Mouse (Mus musculus) heart, embryonic 14.5 days (tissue): ENCODE measurements around the gene Ntng2. TPM values are rescaled to one million over a fixed set of nuclear protein-coding genes. Genes with fewer than 3 reads are reported as not detected.

Experiments
- ATAC-seq: fragments of 200-750 bp; cut with Nextera tagmentation; 2 replicates; pipeline ENCODE4 v1.8.0; 2017; ENCODE audit warnings: low read depth, moderate TSS enrichment; ENCODE audit not compliant: insufficient number of reproducible peaks, insufficient read depth, low FRiP score
- H3K27ac ChIP-seq, 2 experiments: fragments of 200-500 bp in 1 of 2; fragments of 300-500 bp in 1 of 2; sonication (generic) in 1 of 2; replicated peaks in 1 of 2; 2 replicates each; pipeline ENCODE4 v1.5.1; 2012 to 2014; ENCODE audit warnings: low read depth in 2 of 2, low read length in 2 of 2, control low read depth in 1 of 2, mild to moderate bottlenecking in 1 of 2, mixed read lengths in 1 of 2; ENCODE audit not compliant: control insufficient read depth in 1 of 2, insufficient read depth in 1 of 2
- H3K27me3 ChIP-seq: fragments of 300-500 bp; sonication (generic); 2 replicates; pipeline ENCODE4 v1.6.1; 2014; ENCODE audit warnings: mild to moderate bottlenecking, low read length, control low read depth; ENCODE audit not compliant: control insufficient read depth, insufficient read depth
- H3K36me3 ChIP-seq: fragments of 300-500 bp; sonication (generic); 2 replicates; pipeline ENCODE4 v1.6.1; 2014; ENCODE audit warnings: mild to moderate bottlenecking, control low read depth, low read length, mixed read lengths; ENCODE audit not compliant: control insufficient read depth, insufficient read depth
- H3K4me1 ChIP-seq, 2 experiments: fragments of 200-500 bp in 1 of 2; fragments of 300-500 bp in 1 of 2; sonication (generic) in 1 of 2; 2 replicates each; pipeline ENCODE4 v1.6.1; 2012 to 2014; ENCODE audit warnings: low read length in 2 of 2, control low read depth in 1 of 2, mixed read lengths in 1 of 2; ENCODE audit not compliant: control insufficient read depth in 2 of 2, insufficient read depth in 2 of 2
- H3K4me2 ChIP-seq: fragments of 300-500 bp; sonication (generic); 2 replicates; pipeline ENCODE4 v1.6.1; 2014; ENCODE audit warnings: mild to moderate bottlenecking, low read length
- H3K4me3 ChIP-seq, 2 experiments: fragments of 200-500 bp in 1 of 2; fragments of 300-500 bp in 1 of 2; sonication (generic) in 1 of 2; 2 replicates each; pipeline ENCODE4 v1.5.1; 2012 to 2014; ENCODE audit warnings: low read length in 2 of 2, mild to moderate bottlenecking in 2 of 2, control low read depth in 1 of 2, low read depth in 1 of 2, moderate library complexity in 1 of 2; ENCODE audit not compliant: control insufficient read depth in 1 of 2, insufficient read depth in 1 of 2
- H3K9ac ChIP-seq: fragments of 300-500 bp; sonication (generic); 2 replicates; pipeline ENCODE4 v1.6.1; 2014; ENCODE audit warnings: mild to moderate bottlenecking, low read length
- H3K9me3 ChIP-seq: fragments of 300-500 bp; sonication (generic); 2 replicates; pipeline ENCODE4 v1.6.1; 2016; ENCODE audit warnings: low read length, control low read depth; ENCODE audit not compliant: control insufficient read depth
- WGBS: fragments of 180-500 bp; shearing (Covaris S2); extraction: QIAGEN DNeasy Blood & Tissue Kit; methylation state at CpG from one replicate; pipeline ENCODE4 v1.1.7; 2014; 5-methylcytosine and 5-hydroxymethylcytosine counted together
- polyA plus RNA-seq: library from polyadenylated mRNA; unstranded; fragments of >200 nt; fragmentation: Nextera tagmentation; extraction: Ambion mirVana; gene quantifications from 2 replicates; pipeline ENCODE4 v1.2.1, GENCODE M21; 2014

Ntng2 gene
- polyA plus RNA-seq, 1 experiment from 2014 or later, result not detected

- Histone ChIP-seq H3K27me3 (peaks cover 9% of the 10 kb centered on the region), H3K9me3 (no peaks in the 10 kb centered on the region), H3K36me3 (no peaks in the 10 kb centered on the region), H3K4me3 (no peak overlapping the region), H3K4me1 (peaks cover 8 to 13% of the 10 kb centered on the region in 2 experiments; a peak in 3 of 4 replicates), H3K9ac (no peak overlapping the region), H3K27ac (no peak overlapping the region), H3K4me2 (no peak overlapping the region)
- 78% methylated on average over 7 of the region's 7 CpGs for WGBS
- ATAC-seq, result no peak
Observed at GRCm38 (mm10) chr2:29190392-29190791, 62.4 kb downstream of the Ntng2 start.

- no peaks in the 10 kb centered on the region for H3K9me3 ChIP-seq
- no peak overlapping the region for H3K27ac ChIP-seq
- H3K36me3 ChIP-seq, result peaks cover under 1% of the 10 kb centered on the region; the same call in 1 of the 2 replicates
- H3K27me3 ChIP-seq, result no peaks in the 10 kb centered on the region
- H3K4me1 ChIP-seq, result peaks cover 10 to 16% of the 10 kb centered on the region in 2 experiments
- WGBS, result 40% methylated on average over 6 of the region's 6 CpGs
- no peak overlapping the region for H3K9ac ChIP-seq
- no peak for ATAC-seq
- H3K4me3 ChIP-seq, result no peak overlapping the region
- H3K4me2 ChIP-seq, result no peak overlapping the region
Observed at GRCm38 (mm10) chr2:29186209-29186608, 66.6 kb downstream of the Ntng2 start.

DNA sequence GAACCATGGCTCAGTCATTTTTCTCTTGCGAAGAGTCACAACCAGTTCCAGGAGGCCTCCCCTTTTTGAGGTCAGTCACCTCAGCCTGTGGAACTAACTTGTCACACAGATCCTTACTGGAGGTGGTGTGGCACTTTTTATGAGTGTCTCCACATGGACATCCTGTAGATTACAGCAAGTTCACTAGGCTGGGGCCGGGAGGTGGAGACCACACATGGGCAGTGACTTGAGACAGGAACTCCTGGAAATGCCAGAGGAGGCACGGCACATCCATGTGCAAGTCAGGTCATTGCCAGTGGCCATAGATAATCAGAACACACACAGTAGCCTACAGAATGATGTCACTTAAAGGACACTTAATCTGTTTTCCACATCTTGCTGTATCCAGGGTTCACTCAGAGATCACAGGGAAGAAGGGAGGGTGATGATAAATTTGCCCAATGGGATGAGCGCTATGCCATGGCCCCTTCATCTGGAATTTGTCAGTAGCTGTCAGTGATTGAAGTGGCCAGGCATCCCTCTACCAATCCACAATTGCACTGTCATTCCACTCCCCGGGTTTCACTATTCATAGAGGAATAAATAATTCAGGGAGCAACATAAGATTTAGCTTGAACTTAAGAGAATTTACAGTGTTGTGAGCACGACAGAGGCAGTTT is 69.4 kb downstream of the Ntng2 start:
- no peak for ATAC-seq
- WGBS, result 22% methylated on average over 6 of the region's 6 CpGs

GRCm38 (mm10) chr2:29181111-29181510 is 71.7 kb downstream of the Ntng2 start:
- Histone ChIP-seq H3K9ac (no peak overlapping the region), H3K4me1 (peaks cover 10 to 16% of the 10 kb centered on the region in 2 experiments), H3K36me3 (peaks cover 52% of the 10 kb centered on the region), H3K9me3 (no peaks in the 10 kb centered on the region), H3K27me3 (no peaks in the 10 kb centered on the region), H3K27ac (no peak overlapping the region), H3K4me2 (no peak overlapping the region), H3K4me3 (no peak overlapping the region)
- WGBS, result 72% methylated on average over 2 of the region's 2 CpGs
- ATAC-seq, result no peak

More for the DNA sequence above, 69.4 kb downstream of the Ntng2 start:
- no peak overlapping the region for H3K27ac ChIP-seq
- H3K4me3 ChIP-seq, result no peak overlapping the region
- H3K36me3 ChIP-seq, result peaks cover 29% of the 10 kb centered on the region
- H3K9me3 ChIP-seq, result no peaks in the 10 kb centered on the region
- peak overlapping the region; percentile 18 for H3K4me2 ChIP-seq
- no peak overlapping the region for H3K9ac ChIP-seq
- peaks cover 10 to 16% of the 10 kb centered on the region in 2 experiments for H3K4me1 ChIP-seq
- H3K27me3 ChIP-seq, result no peaks in the 10 kb centered on the region

GRCm38 (mm10) chr2:29179810-29180209 is 73.0 kb downstream of the Ntng2 start:
- Histone ChIP-seq H3K4me3 (no peak overlapping the region), H3K9ac (no peak overlapping the region), H3K9me3 (no peaks in the 10 kb centered on the region), H3K36me3 (peaks cover 64% of the 10 kb centered on the region), H3K4me1 (peaks cover 10 to 16% of the 10 kb centered on the region in 2 experiments), H3K4me2 (no peak overlapping the region), H3K27ac (no peak overlapping the region), H3K27me3 (no peaks in the 10 kb centered on the region)
- ATAC-seq, result no peak
- 88% methylated on average over 4 of the region's 4 CpGs for WGBS

- Histone ChIP-seq H3K9ac (no peak overlapping the region), H3K4me2 (no peak overlapping the region), H3K27ac (no peak overlapping the region), H3K4me3 (no peak overlapping the region), H3K36me3 (peaks cover 98% of the 10 kb centered on the region), H3K27me3 (no peaks in the 10 kb centered on the region), H3K4me1 (no peaks in the 10 kb centered on the region), H3K9me3 (no peaks in the 10 kb centered on the region)
- 85% methylated on average over 3 of the region's 3 CpGs for WGBS
- no peak for ATAC-seq
Observed at GRCm38 (mm10) chr2:29174887-29175286, 77.9 kb downstream of the Ntng2 start.

DNA sequence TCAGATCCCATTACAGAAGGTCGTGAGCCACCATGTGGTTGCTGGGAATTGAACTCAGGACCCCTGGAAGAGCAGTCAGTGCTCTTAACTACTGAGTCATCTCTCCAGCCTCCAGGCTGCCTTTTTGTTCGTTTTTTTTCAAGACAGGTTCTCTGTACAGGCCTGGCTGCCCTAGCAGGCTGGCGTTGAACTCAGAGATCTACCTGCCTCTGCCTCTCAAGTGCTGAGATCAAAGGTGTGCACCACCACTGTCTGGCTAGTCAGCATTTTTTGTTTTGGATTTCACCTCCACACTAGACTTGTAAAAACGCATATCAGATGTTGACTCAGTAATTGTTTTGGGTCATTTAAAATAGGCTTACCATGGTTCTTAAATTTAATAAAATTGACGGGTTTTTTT is 84.7 kb downstream of the Ntng2 start:
- no peak for ATAC-seq
- Histone ChIP-seq H3K9ac (no peak overlapping the region), H3K9me3 (no peaks in the 10 kb centered on the region), H3K4me3 (no peak overlapping the region), H3K36me3 (peaks cover 87% of the 10 kb centered on the region), H3K27ac (no peak overlapping the region), H3K27me3 (no peaks in the 10 kb centered on the region), H3K4me1 (no peaks in the 10 kb centered on the region), H3K4me2 (no peak overlapping the region)
- 90% methylated on average over 5 of the region's 5 CpGs for WGBS

- WGBS, result 81% methylated on average over 2 of the region's 2 CpGs
- Histone ChIP-seq H3K4me3 (no peak overlapping the region), H3K36me3 (peaks cover 98% of the 10 kb centered on the region), H3K27ac (no peak overlapping the region), H3K27me3 (no peaks in the 10 kb centered on the region), H3K9me3 (no peaks in the 10 kb centered on the region), H3K9ac (no peak overlapping the region), H3K4me2 (no peak overlapping the region), H3K4me1 (no peaks in the 10 kb centered on the region)
- ATAC-seq, result no peak
Observed at GRCm38 (mm10) chr2:29151941-29152340, 100.9 kb downstream of the Ntng2 start.
